In the genomic region with DNA sequence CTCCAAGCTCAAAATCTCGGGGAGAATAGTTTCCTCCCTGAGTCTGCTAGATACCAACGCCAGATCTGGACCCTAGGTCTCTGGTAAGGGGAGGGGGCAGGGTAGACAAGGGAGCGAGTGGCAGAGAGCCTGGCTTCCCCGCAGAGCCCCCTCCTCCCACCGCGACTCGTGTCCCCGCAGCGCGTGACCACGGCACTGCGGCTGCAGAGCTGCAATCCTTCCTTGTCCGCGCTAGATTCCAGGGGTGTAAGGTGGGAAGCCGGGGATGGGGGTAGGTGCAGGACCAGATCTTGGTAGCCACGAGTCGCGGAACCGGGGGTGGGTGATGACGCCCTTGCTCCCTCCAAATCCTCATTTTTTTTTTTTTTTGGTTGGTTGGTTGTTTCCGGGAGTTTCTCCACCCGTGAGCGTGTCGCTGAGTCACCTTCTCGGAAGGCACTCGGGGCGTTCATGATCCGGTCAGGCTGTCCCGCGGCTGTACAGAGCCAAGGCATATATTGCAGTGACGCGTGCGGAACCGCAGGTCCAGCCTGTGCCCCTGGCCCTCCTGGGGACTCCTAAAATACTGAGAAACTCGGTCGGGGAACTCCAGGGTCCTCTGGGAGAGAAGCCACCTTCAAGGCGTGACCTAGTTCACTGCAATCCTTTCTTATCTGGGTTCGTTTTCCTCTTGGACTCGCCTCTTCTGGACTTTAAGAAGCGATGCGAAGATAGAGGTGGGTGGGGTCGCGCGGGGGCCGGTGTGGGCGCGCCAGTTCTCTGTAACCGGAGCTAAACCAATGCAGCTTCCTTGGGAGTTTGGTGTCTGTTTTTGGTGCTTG, we compare ENCODE assay signal across 8 mouse cellular contexts. TPM values are rescaled to one million over a fixed set of nuclear protein-coding genes. Genes with fewer than 3 reads are reported as not detected.
A peak's percentile ranks its signal among the peaks of the same experiment; 100 is the strongest.
DNase-seq lines count a peak whose midpoint lies in the region; ATAC-seq and TF ChIP-seq lines count a peak whose summit lies in the region.

No protein-coding gene starts in this region.

- H3K79me2 ChIP-seq in liver, adult 2 months (ENCODE audit: control insufficient read depth, insufficient read depth, low read length), result no peaks in the 10 kb centered on the region

- peaks cover 71% of the 10 kb centered on the region for H3K4me1 ChIP-seq in G1E (ENCODE audit: insufficient read depth, low read depth, low read length)
- H3K4me1 ChIP-seq in heart, embryonic 15.5 days (replicated peaks), result peaks cover 38% of the 10 kb centered on the region
- H3K4me1 ChIP-seq in liver, adult 2 months (ENCODE audit: control insufficient read depth, insufficient read depth, low read length), result no peaks in the 10 kb centered on the region

- no peak for TF ChIP-seq POLR2A in liver, adult 2 months (IDR thresholded peaks at IDR 0.05; ENCODE audit: extremely low read depth, insufficient read depth, low read length)

- peak overlapping the region; percentile 98 for H3K4me2 ChIP-seq in heart, embryonic 15.5 days

- no peak for TF ChIP-seq CTCF in G1E (IDR thresholded peaks at IDR 0.05; ENCODE audit: low read depth, low read length)
- TF ChIP-seq CTCF in liver, adult 2 months (IDR thresholded peaks at IDR 0.05; ENCODE audit: low read depth, low read length), result no peak

- intact Hi-C loops in heart, postnatal 25 days (cut with DNase I), result loop anchor here (10.0 kb wide), 1 partner anchor 47 kb away; no protein-coding TSS in a partner anchor

- no peak overlapping the region for H3K27ac ChIP-seq in heart, embryonic 15.5 days
- H3K27ac ChIP-seq in liver, adult 2 months (replicated peaks; ENCODE audit: insufficient read depth, low read depth, low read length), result no peak overlapping the region

- DNase-seq in heart, adult 11 months, result peak; percentile 93
- DNase-seq in heart, postnatal 25 days (ENCODE audit: low spot score), result no peak
- no peak for DNase-seq in G1E (ENCODE audit: low spot score)
- no peak for DNase-seq in liver, adult 2 months (ENCODE audit: extremely low read depth, low read depth, low spot score)
- DNase-seq in retina, postnatal 1 day, result peak; percentile 58
- no peak for DNase-seq in cerebellum, adult 9-11 months

- H3K9me3 ChIP-seq in G1E (replicated peaks), result no peaks in the 10 kb centered on the region
- H3K9me3 ChIP-seq in heart, embryonic 15.5 days (replicated peaks), result no peaks in the 10 kb centered on the region

- WGBS in heart, embryonic 15.5 days, result 2% methylated on average over 47 of the region's 48 CpGs
- WGBS in liver, adult 2 months, result 9% methylated on average over 48 of the region's 48 CpGs

- H3K36me3 ChIP-seq in G1E (replicated peaks), result peaks cover 30% of the 10 kb centered on the region
- H3K36me3 ChIP-seq in heart, embryonic 15.5 days, result no peaks in the 10 kb centered on the region
- H3K36me3 ChIP-seq in liver, adult 2 months (ENCODE audit: control insufficient read depth, insufficient read depth, low read length), result no peaks in the 10 kb centered on the region

- ATAC-seq in G1E (ENCODE audit: extremely low read depth, insufficient number of reproducible peaks, low FRiP score, poor library complexity, severe bottlenecking), result no peak
- no peak for ATAC-seq in heart, embryonic 15.5 days (replicated peaks; ENCODE audit: insufficient number of reproducible peaks, insufficient read depth, low FRiP score, low read depth)
- ATAC-seq in inflammation-experienced regulatory T-cells, adult 6 months, result no peak

- H3K9ac ChIP-seq in heart, embryonic 15.5 days, result peak overlapping the region; percentile 58; the same call in 1 of the 2 replicates
- H3K9ac ChIP-seq in liver, adult 2 months (ENCODE audit: low read depth, low read length), result peak overlapping the region; percentile 29

- H3K27me3 ChIP-seq in G1E (ENCODE audit: insufficient read depth, low read length), result peaks cover 11% of the 10 kb centered on the region; the same call in 1 of the 2 replicates
- H3K27me3 ChIP-seq in heart, embryonic 15.5 days, result peaks cover 65% of the 10 kb centered on the region
- peaks cover 18% of the 10 kb centered on the region for H3K27me3 ChIP-seq in liver, adult 2 months (ENCODE audit: control insufficient read depth, insufficient read depth, low read length)

- H3K4me3 ChIP-seq in G1E (ENCODE audit: low read depth, low read length), result peak overlapping the region; percentile 79
- peak overlapping the region; percentile 64 for H3K4me3 ChIP-seq in heart, embryonic 15.5 days
- peak overlapping the region; percentile 38; the same call in 1 of the 2 replicates for H3K4me3 ChIP-seq in liver, adult 2 months (ENCODE audit: insufficient read depth, low read depth, low read length)

RNA-seq across cellular contexts. Expression of gene Sphk1, which starts 0.9 kb away (rescaled TPM):
- 1 to 10 TPM; 1.4 to 1.9 TPM for total RNA-seq in heart, postnatal 25 days (2021)
- total RNA-seq in G1E (2014; fragmentation: Nextera tagmentation) (1.5 and 2.3 TPM in 2 replicates), G1E (2017) (22.1 and 30.6 TPM in 2 replicates)
- polyA plus RNA-seq in G1E (2012), result 16.7 and 17.1 TPM in 2 replicates
- 2.8 and 4.4 TPM in 2 replicates for polyA plus RNA-seq in heart, embryonic 15.5 days (2015; fragmentation: Nextera tagmentation; extraction: Ambion mirVana)
- total RNA-seq in liver, adult 2 months (2014; rRNA removed), result 0.47 and 0.55 TPM in 2 replicates
- 0.21 and 0.44 TPM in 2 replicates for polyA plus RNA-seq in liver, adult 2 months (2012; rRNA removed)
- polyA plus RNA-seq in inflammation-experienced regulatory T-cells, adult 6 months (2017; shearing (Covaris generic)), result not detected

RNA-seq across cellular contexts. Expression of gene Prpsap1, which starts 37.6 kb away (rescaled TPM):
- total RNA-seq in heart, postnatal 25 days (2021), result 10 to 100 TPM; 33.2 to 35.1 TPM
- 53.7 and 56.6 TPM in 2 replicates for total RNA-seq in G1E (2014; fragmentation: Nextera tagmentation)
- total RNA-seq in G1E (2017), result 33.3 and 42.2 TPM in 2 replicates
- polyA plus RNA-seq in G1E (2012), result 53.9 and 69.4 TPM in 2 replicates
- polyA plus RNA-seq in heart, embryonic 15.5 days (2015; fragmentation: Nextera tagmentation; extraction: Ambion mirVana), result 81.7 and 98.2 TPM in 2 replicates
- 37.7 and 59.0 TPM in 2 replicates for total RNA-seq in liver, adult 2 months (2014; rRNA removed)
- 72.8 and 80.1 TPM in 2 replicates for polyA plus RNA-seq in liver, adult 2 months (2012; rRNA removed)
- polyA plus RNA-seq in inflammation-experienced regulatory T-cells, adult 6 months (2017; shearing (Covaris generic)), result 10 to 100 TPM; 23.4 to 58.2 (median 50.6) TPM

RNA-seq across cellular contexts. Expression of gene Ube2o, which starts 49.7 kb away (rescaled TPM):
- 10 to 100 TPM; 31.4 to 37.1 TPM for total RNA-seq in heart, postnatal 25 days (2021)
- 9.2 and 41.7 TPM in 2 replicates for total RNA-seq in G1E (2014; fragmentation: Nextera tagmentation)
- 6.2 and 6.3 TPM in 2 replicates for total RNA-seq in G1E (2017)
- 17.9 and 20.1 TPM in 2 replicates for polyA plus RNA-seq in G1E (2012)
- 14.4 and 20.7 TPM in 2 replicates for polyA plus RNA-seq in heart, embryonic 15.5 days (2015; fragmentation: Nextera tagmentation; extraction: Ambion mirVana)
- 2.0 and 3.2 TPM in 2 replicates for total RNA-seq in liver, adult 2 months (2014; rRNA removed)
- 5.7 and 7.3 TPM in 2 replicates for polyA plus RNA-seq in liver, adult 2 months (2012; rRNA removed)
- polyA plus RNA-seq in inflammation-experienced regulatory T-cells, adult 6 months (2017; shearing (Covaris generic)), result 1 to 10 TPM; 1.5 to 2.2 (median 2.0) TPM

RNA-seq across cellular contexts. Expression of gene Aanat, which starts 54.7 kb away (rescaled TPM):
- not detected for total RNA-seq in heart, postnatal 25 days (2021)
- total RNA-seq in G1E (2014; fragmentation: Nextera tagmentation), result not detected in 2 replicates
- total RNA-seq in G1E (2017), result not detected in 2 replicates
- polyA plus RNA-seq in G1E (2012), result not detected in 2 replicates
- not detected in 2 replicates for polyA plus RNA-seq in heart, embryonic 15.5 days (2015; fragmentation: Nextera tagmentation; extraction: Ambion mirVana)
- not detected in 2 replicates for total RNA-seq in liver, adult 2 months (2014; rRNA removed)
- not detected in 2 replicates for polyA plus RNA-seq in liver, adult 2 months (2012; rRNA removed)
- not detected for polyA plus RNA-seq in inflammation-experienced regulatory T-cells, adult 6 months (2017; shearing (Covaris generic))

Comparison
In these comparisons a context has a peak if more than half of its experiments do, and no peak if none do; other contexts are left out.
1. DNase-seq: peak in heart, adult 11 months (single experiment) and retina, postnatal 1 day (single experiment); none in heart, postnatal 25 days (single experiment), G1E (single experiment), liver, adult 2 months (single experiment) and cerebellum, adult 9-11 months (single experiment).
2. Peak in every context shown above with its lines, with median percentiles within 50 percentile points of each other: H3K4me3 ChIP-seq.